Mouse (Mus musculus): Measurements from ENCODE around the gene Macf1. TPM values are rescaled to one million over a fixed set of nuclear protein-coding genes. Genes with fewer than 3 reads are reported as not detected.
"Not testable (repeated sequence)": the region's sequence is repeated elsewhere in the genome, so short reads cannot be mapped to it uniquely, and the experiment has no call there.

Macf1 gene
- polyA plus RNA-seq, 1 experiment from 2014 or later, result 47.1 TPM

DNA sequence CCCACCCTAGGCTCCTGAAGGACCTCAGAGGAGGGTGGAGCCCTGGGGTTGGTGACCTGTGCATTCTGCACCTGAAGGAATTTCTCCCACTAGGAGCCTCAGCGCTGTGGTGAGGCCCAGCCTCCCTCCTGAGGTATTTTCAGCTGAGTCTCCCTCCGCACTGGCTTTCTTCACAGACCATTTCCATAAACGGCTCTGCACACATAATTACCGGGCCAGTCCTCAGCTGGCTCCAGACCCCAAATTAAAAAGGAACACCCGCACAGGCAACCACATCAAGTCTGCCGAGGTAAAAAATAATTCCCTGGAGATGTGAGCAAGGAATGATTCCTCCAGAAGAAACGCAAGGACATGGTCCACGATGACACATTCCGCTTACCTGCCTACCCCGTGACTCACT, 348.9 kb downstream of the Macf1 start:
- H3K9ac ChIP-seq (ENCODE audit: low read length); H3K4me3 ChIP-seq (ENCODE audit: low read length); H3K27ac ChIP-seq (ENCODE audit: low read length); H3K9me3 ChIP-seq (replicated peaks; ENCODE audit: control insufficient read depth, low read length); H3K4me1 ChIP-seq (ENCODE audit: control insufficient read depth, insufficient read depth, low read length); H3K27me3 ChIP-seq (ENCODE audit: control insufficient read depth, insufficient read depth, low read length); H3K36me3 ChIP-seq (ENCODE audit: control insufficient read depth, insufficient read depth); ATAC-seq (replicated peaks; ENCODE audit: extremely low read depth, insufficient read depth, low FRiP score); H3K4me2 ChIP-seq (ENCODE audit: low read depth, low read length): not testable (repeated sequence)
- 79% methylated on average over 10 of the region's 10 CpGs for WGBS

DNA sequence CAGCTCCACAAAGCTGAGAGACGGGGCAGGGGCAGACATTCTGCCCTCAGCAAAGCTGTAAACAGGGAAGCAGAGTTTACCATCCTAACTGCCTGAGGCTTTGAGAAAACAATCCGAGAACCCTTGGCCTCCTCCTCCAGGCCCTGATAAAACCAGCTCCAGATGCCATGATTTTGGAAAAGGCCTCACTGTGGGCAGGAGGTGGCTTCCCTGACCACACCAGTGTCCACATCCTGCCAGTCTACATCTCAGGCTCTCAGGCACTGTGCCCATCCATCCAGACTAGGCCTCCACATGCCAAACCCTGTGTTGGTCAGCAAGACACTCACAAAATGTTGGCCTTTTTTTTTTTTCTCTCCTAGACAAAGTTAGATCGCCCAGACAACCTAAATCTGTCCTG, 350.0 kb downstream of the Macf1 start:
- no peaks in the 10 kb centered on the region for H3K36me3 ChIP-seq (ENCODE audit: control insufficient read depth, insufficient read depth)
- no peaks in the 10 kb centered on the region for H3K4me1 ChIP-seq (ENCODE audit: control insufficient read depth, insufficient read depth, low read length)
- 64% methylated on average over 3 of the region's 3 CpGs for WGBS
- no peak for ATAC-seq (replicated peaks; ENCODE audit: extremely low read depth, insufficient read depth, low FRiP score)
- H3K4me2 ChIP-seq (ENCODE audit: low read depth, low read length), result no peak overlapping the region
- peaks cover 5% of the 10 kb centered on the region; the same call in 1 of the 2 replicates for H3K9me3 ChIP-seq (replicated peaks; ENCODE audit: control insufficient read depth, low read length)
- H3K27me3 ChIP-seq (ENCODE audit: control insufficient read depth, insufficient read depth, low read length), result no peaks in the 10 kb centered on the region; the same call in 1 of the 2 replicates
- no peak overlapping the region for H3K27ac ChIP-seq (ENCODE audit: low read length)
- H3K9ac ChIP-seq (ENCODE audit: low read length), result no peak overlapping the region
- no peak overlapping the region for H3K4me3 ChIP-seq (ENCODE audit: low read length)

DNA sequence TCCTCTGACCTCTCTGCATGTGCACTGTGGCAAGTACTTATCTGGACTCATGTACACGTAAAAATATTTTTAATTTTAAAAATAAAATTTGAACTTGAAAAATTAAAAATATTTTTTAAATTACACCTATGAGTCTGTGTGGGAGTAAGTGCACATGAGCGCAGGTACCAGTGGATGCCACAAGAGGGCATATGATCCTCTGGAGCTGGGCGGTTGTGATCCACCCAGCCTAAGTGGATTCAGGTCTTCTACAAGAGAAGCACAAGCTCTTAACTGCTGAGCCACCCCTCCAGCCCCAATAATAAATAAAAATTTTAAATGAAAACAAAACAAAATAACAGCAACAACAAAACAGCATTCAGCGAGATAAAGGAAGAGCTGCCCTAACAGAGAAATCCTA, 351.0 kb downstream of the Macf1 start:
- Histone ChIP-seq H3K4me3 (ENCODE audit: low read length) (no peak overlapping the region), H3K9me3 (replicated peaks; ENCODE audit: control insufficient read depth, low read length) (peaks cover 5% of the 10 kb centered on the region; the same call in 1 of the 2 replicates), H3K4me1 (ENCODE audit: control insufficient read depth, insufficient read depth, low read length) (no peaks in the 10 kb centered on the region), H3K27ac (ENCODE audit: low read length) (no peak overlapping the region), H3K36me3 (ENCODE audit: control insufficient read depth, insufficient read depth) (no peaks in the 10 kb centered on the region), H3K9ac (ENCODE audit: low read length) (no peak overlapping the region), H3K27me3 (ENCODE audit: control insufficient read depth, insufficient read depth, low read length) (no peaks in the 10 kb centered on the region), H3K4me2 (ENCODE audit: low read depth, low read length) (no peak overlapping the region)
- 91% methylated on average over 4 of the region's 4 CpGs for WGBS
- no peak for ATAC-seq (replicated peaks; ENCODE audit: extremely low read depth, insufficient read depth, low FRiP score)

DNA sequence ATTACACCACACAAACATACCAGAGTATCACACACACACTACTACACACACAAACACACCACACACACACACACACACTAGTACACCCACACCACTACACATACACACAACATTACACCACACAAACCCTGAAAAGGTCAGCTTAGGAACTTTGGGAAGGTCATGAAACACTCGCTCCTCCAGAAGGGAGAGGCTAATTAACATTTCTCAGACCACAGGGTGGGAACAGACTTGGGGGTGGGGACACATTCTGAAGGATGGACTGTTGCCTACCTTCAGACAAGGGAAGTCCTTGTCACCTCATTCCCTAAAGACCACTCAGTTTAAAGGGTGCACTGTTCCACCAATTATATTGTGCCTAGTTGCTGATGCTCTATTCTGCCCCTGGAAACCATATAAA, 352.2 kb downstream of the Macf1 start:
- H3K4me2 ChIP-seq (ENCODE audit: low read depth, low read length); H3K27ac ChIP-seq (ENCODE audit: low read length); H3K4me1 ChIP-seq (ENCODE audit: control insufficient read depth, insufficient read depth, low read length); ATAC-seq (replicated peaks; ENCODE audit: extremely low read depth, insufficient read depth, low FRiP score); H3K4me3 ChIP-seq (ENCODE audit: low read length); H3K36me3 ChIP-seq (ENCODE audit: control insufficient read depth, insufficient read depth); H3K9me3 ChIP-seq (replicated peaks; ENCODE audit: control insufficient read depth, low read length); H3K27me3 ChIP-seq (ENCODE audit: control insufficient read depth, insufficient read depth, low read length); H3K9ac ChIP-seq (ENCODE audit: low read length): not testable (repeated sequence)
- 93% methylated on average over 1 of the region's 1 CpGs for WGBS

DNA sequence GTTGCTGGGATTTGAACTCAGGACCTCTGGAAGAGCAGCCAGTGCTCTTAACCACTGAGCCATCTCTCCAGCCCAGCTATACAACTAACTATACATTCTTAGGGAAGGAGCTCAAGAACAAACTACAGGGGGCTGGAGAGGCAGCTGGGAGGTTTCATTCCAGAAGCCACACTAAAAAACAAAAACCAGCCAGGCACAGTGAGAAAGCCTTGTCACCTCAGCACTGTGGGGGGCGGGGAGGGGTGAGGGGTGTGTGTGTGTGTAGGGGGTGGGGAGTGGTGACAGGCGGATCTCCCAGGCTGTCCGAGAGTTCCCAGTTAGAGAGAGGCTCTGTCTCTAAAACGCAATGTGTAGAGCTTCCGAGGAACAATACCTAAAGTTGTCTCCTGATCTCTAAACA, 352.8 kb downstream of the Macf1 start:
- Histone ChIP-seq H3K27ac (ENCODE audit: low read length) (no peak overlapping the region), H3K36me3 (ENCODE audit: control insufficient read depth, insufficient read depth) (no peaks in the 10 kb centered on the region), H3K9me3 (replicated peaks; ENCODE audit: control insufficient read depth, low read length) (peaks cover 5% of the 10 kb centered on the region; the same call in 1 of the 2 replicates), H3K4me3 (ENCODE audit: low read length) (no peak overlapping the region), H3K4me1 (ENCODE audit: control insufficient read depth, insufficient read depth, low read length) (no peaks in the 10 kb centered on the region), H3K9ac (ENCODE audit: low read length) (no peak overlapping the region), H3K4me2 (ENCODE audit: low read depth, low read length) (no peak overlapping the region), H3K27me3 (ENCODE audit: control insufficient read depth, insufficient read depth, low read length) (no peaks in the 10 kb centered on the region)
- no peak for ATAC-seq (replicated peaks; ENCODE audit: extremely low read depth, insufficient read depth, low FRiP score)
- 61% methylated on average over 5 of the region's 5 CpGs for WGBS

DNA sequence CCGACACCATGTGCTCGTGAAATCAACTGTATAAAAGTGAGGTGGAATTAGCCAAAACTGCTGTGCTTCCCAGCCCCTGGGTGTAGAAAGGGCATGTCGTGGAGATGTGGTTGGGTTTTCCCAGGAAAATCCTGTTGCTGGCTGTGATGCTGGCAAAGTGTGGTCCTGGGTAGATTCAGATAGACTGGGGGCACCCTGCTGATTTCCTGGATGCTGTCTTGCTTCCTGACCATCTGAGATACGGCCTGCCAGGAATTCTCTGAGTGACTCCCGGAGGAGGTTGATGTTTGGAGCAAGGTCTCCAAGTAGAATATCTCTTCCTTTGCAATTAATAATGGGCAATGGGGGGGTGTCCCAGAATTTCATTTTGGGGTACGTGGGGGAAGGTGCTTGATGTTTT, 355.2 kb downstream of the Macf1 start:
- Histone ChIP-seq H3K27me3 (ENCODE audit: control insufficient read depth, insufficient read depth, low read length) (no peaks in the 10 kb centered on the region), H3K9ac (ENCODE audit: low read length) (no peak overlapping the region), H3K4me3 (ENCODE audit: low read length) (no peak overlapping the region), H3K36me3 (ENCODE audit: control insufficient read depth, insufficient read depth) (no peaks in the 10 kb centered on the region), H3K9me3 (replicated peaks; ENCODE audit: control insufficient read depth, low read length) (peaks cover 5% of the 10 kb centered on the region; the same call in 1 of the 2 replicates), H3K4me1 (ENCODE audit: control insufficient read depth, insufficient read depth, low read length) (peaks cover 7% of the 10 kb centered on the region; the same call in 1 of the 2 replicates), H3K4me2 (ENCODE audit: low read depth, low read length) (no peak overlapping the region), H3K27ac (ENCODE audit: low read length) (no peak overlapping the region)
- WGBS, result 61% methylated on average over 6 of the region's 6 CpGs
- no peak for ATAC-seq (replicated peaks; ENCODE audit: extremely low read depth, insufficient read depth, low FRiP score)

DNA sequence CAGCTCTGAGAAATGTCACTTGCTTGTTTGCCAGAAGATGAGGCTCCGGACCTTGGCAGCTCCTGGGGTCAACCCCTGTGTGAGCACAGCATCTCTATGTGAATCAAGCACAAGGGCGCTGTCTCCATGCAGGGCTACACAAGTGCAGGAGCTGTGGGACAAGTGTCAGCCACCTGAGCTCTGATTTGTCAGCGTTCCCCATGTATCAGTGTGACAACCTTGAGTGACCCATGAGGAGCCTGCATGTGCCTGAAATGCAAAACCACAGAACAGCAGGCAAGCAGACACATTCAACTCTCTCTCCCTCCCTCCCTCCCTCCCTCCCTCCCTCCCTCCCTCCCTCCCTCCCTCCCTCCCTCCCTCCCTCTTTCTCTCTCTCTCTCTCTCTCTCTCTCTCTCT, 356.5 kb downstream of the Macf1 start:
- H3K9ac ChIP-seq (ENCODE audit: low read length), result no peak overlapping the region
- 38% methylated on average over 3 of the region's 3 CpGs for WGBS
- no peaks in the 10 kb centered on the region for H3K36me3 ChIP-seq (ENCODE audit: control insufficient read depth, insufficient read depth)
- H3K9me3 ChIP-seq (replicated peaks; ENCODE audit: control insufficient read depth, low read length), result no peaks in the 10 kb centered on the region
- no peak for ATAC-seq (replicated peaks; ENCODE audit: extremely low read depth, insufficient read depth, low FRiP score)
- peaks cover 7% of the 10 kb centered on the region; the same call in 1 of the 2 replicates for H3K4me1 ChIP-seq (ENCODE audit: control insufficient read depth, insufficient read depth, low read length)
- H3K4me2 ChIP-seq (ENCODE audit: low read depth, low read length), result no peak overlapping the region
- no peak overlapping the region for H3K4me3 ChIP-seq (ENCODE audit: low read length)
- peaks cover 7% of the 10 kb centered on the region for H3K27me3 ChIP-seq (ENCODE audit: control insufficient read depth, insufficient read depth, low read length)
- H3K27ac ChIP-seq (ENCODE audit: low read length), result no peak overlapping the region

DNA sequence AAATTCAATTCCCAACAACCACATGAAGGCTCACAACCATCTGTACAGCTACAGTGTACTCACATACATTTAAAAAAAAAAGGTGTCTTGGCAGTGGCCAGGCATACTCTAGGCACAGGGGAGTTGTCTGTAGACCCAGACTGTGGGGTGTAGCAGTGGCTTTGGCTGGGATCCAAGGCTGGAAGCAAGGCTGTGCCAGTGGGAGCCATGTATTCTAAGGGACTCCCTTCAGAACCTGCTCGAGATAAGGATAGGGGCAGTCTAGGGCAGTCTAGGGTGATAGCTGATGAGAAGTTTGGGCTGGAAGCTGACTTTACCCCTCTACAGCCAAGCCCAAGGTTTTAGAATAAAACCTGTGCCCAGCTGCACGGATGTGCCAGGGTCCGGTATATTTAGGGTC, 358.1 kb downstream of the Macf1 start:
- H3K27ac ChIP-seq (ENCODE audit: low read length), result no peak overlapping the region
- ATAC-seq (replicated peaks; ENCODE audit: extremely low read depth, insufficient read depth, low FRiP score), result no peak; the same call in 1 of the 2 replicates
- H3K4me1 ChIP-seq (ENCODE audit: control insufficient read depth, insufficient read depth, low read length), result peaks cover 7% of the 10 kb centered on the region; the same call in 1 of the 2 replicates
- no peaks in the 10 kb centered on the region for H3K36me3 ChIP-seq (ENCODE audit: control insufficient read depth, insufficient read depth)
- no peak overlapping the region for H3K4me2 ChIP-seq (ENCODE audit: low read depth, low read length)
- H3K4me3 ChIP-seq (ENCODE audit: low read length), result no peak overlapping the region
- H3K27me3 ChIP-seq (ENCODE audit: control insufficient read depth, insufficient read depth, low read length), result peaks cover 11% of the 10 kb centered on the region
- 48% methylated on average over 3 of the region's 3 CpGs for WGBS
- no peak overlapping the region for H3K9ac ChIP-seq (ENCODE audit: low read length)
- no peaks in the 10 kb centered on the region for H3K9me3 ChIP-seq (replicated peaks; ENCODE audit: control insufficient read depth, low read length)

DNA sequence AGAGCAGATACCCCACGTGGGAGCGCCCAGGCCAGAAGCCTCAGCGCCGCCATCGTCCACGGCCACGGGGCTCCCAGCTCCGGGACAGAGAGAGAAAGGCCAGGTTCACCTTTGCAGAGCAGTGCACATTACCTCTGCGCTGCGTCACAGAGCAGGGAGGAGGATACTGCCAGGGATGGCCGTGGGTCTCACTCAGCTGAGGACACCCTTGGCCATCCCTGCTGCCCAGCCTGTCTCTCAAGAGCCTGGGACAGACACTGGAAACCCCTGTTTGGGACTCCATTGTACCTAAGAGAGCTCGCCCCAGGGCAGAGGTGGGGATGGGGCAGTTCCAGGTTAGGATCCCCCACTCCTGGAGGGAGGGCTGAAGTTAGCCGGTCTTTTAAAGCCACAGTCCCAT, 360.6 kb downstream of the Macf1 start, which contains the start of gene Oxct2a:
Gene Oxct2a, minus strand, starts transcription at position 101 of the 400 bp plus-strand sequence.
- Histone ChIP-seq H3K27ac (ENCODE audit: low read length) (no peak within 1 kb of the TSS), H3K27me3 (ENCODE audit: control insufficient read depth, insufficient read depth, low read length) (peaks cover 11% of the 10 kb centered on the region), H3K36me3 (ENCODE audit: control insufficient read depth, insufficient read depth) (no peaks in the 10 kb centered on the region), H3K4me3 (ENCODE audit: low read length) (peak within 1 kb of the TSS; percentile 35), H3K4me2 (ENCODE audit: low read depth, low read length) (peak within 1 kb of the TSS; percentile 49), H3K9me3 (replicated peaks; ENCODE audit: control insufficient read depth, low read length) (no peaks in the 10 kb centered on the region), H3K9ac (ENCODE audit: low read length) (no peak within 1 kb of the TSS), H3K4me1 (ENCODE audit: control insufficient read depth, insufficient read depth, low read length) (peaks cover 7% of the 10 kb centered on the region; the same call in 1 of the 2 replicates)
- ATAC-seq (replicated peaks; ENCODE audit: extremely low read depth, insufficient read depth, low FRiP score), result no peak
- 23% methylated on average over 13 of the region's 13 CpGs for WGBS

Measured in heart, embryonic 16.5 days (tissue).